Mouse (Mus musculus) adipose tissue, adult 10 weeks (tissue): ENCODE results near the gene Spata31d1c. TPM values are rescaled to one million over a fixed set of nuclear protein-coding genes. Genes with fewer than 3 reads are reported as not detected.

Experiments used
- polyA plus RNA-seq: library from polyadenylated mRNA; stranded (reverse); fragments of 350-450 nt; fragmentation: Illumina TruSeq; extraction: RNeasy Lipid Tissue Mini Kit (QIAGEN cat#74804); gene quantifications from one replicate; pipeline ENCODE4 v1.2.3, GENCODE M21; 2014; ENCODE audit warnings: low read depth, low replicate concordance

Spata31d1c gene
- 0.31 TPM for polyA plus RNA-seq

DNA sequence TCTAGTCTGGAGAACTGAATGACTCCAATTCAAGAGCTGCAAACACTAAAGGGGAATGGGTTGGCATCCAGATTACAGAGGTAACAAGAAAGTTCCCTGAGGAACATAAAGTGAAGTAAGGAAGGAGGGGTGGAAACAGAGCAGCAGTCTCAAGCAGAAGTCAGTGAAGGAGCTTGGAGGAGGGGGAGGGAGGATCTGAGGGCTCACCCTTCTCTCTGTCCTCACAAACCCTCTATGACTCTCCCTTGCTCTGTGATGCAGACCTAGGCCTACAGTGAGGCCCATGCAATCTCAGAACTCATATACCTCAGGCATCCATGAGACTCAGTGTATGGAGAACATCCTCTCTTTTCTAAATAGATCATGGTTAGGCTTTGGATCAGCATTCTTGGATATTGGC lies at the start of gene Spata31d1c:
Gene Spata31d1c, plus strand, starts transcription at position 301 of the 400 bp plus-strand sequence.

DNA sequence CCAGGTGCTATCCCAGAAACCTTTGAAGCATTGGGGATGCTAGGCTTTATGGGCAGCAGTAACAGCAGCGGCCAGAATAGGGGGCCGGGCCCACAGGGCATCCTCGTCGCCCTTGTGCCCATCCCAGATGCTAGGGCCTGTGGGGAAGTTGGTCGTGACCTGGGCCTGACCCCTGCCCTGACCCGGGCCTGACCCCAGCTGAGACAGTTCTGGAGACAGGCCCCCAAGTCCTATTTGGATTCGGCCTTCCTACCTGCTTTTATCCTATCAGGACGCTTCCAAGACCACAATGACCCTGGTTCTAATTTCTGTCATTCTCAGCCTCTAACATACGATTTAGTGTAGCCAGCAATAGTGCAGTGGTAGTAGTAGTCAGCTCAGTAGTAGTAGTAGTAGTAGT lies 19.8 kb downstream of the Spata31d1c start, which contains the start of gene Prss47:
Gene Prss47, minus strand, starts transcription at position 101 of the 400 bp plus-strand sequence.

Other genes with a start within 250 kb of the Spata31d1c start
- gene Cntnap3, start 129.1 kb upstream of the Spata31d1c start, polyA plus RNA-seq, result 0.96 TPM
- 2.7 TPM for gene Spata31, start 115.7 kb upstream of the Spata31d1c start, polyA plus RNA-seq
- gene Prss47, start 19.7 kb downstream of the Spata31d1c start, polyA plus RNA-seq, result not detected
- 36.1 TPM for gene Mfsd14b, start 79.9 kb downstream of the Spata31d1c start, polyA plus RNA-seq
- gene Olfr465-ps1, start 105.0 kb downstream of the Spata31d1c start, polyA plus RNA-seq, result not detected
- gene Olfr466, start 117.2 kb downstream of the Spata31d1c start, polyA plus RNA-seq, result not detected
- gene Nlrp4f, start 172.9 kb downstream of the Spata31d1c start, polyA plus RNA-seq, result not detected
- not detected for gene Gm10775, start 226.5 kb downstream of the Spata31d1c start, polyA plus RNA-seq
- 17.2 TPM for gene Zfp369, start 245.8 kb downstream of the Spata31d1c start, polyA plus RNA-seq